Comparison of ENCODE assay signal across 11 mouse cellular contexts in the genomic region with DNA sequence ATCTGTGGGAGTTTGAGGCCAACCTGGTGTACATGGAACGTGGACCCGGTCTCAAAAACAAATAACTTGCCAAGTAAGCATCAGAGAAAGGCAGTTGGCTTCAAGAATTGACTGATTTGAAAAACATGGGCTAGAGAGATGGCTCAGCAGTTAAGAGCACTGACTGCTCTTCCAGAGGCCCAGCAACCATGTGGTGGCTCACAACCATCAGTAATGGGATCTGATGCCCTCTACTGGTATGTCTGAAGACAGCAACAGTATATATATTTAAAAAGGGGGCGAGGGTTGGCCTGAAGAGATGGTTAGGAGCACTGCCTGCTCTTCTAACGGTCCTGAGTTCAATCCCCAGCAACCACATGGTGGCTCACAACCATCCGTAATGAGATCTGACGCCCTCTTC. TPM values are rescaled to one million over a fixed set of nuclear protein-coding genes. Genes with fewer than 3 reads are reported as not detected.
A peak's percentile ranks its signal among the peaks of the same experiment; 100 is the strongest.
DNase-seq lines count a peak whose midpoint lies in the region; ATAC-seq and TF ChIP-seq lines count a peak whose summit lies in the region.
"Had no signal": no experiment of that assay in that cellular context is flagged by ENCODE, and none has a peak within 500 bp of the region (broad histone marks: within the 10 kb centered on the region; RNA-seq: fewer than 3 reads in every experiment).

No protein-coding gene starts in this region.

- 0 out of 2 replicates have a peak, but pooled peaks have one; percentile 34 for TF ChIP-seq POLR2A in CH12.LX (IDR thresholded peaks at IDR 0.05; ENCODE audit: low read depth, low read length)

- peak; percentile 29 for TF ChIP-seq RAD21 in CH12.LX (IDR thresholded peaks at IDR 0.05; ENCODE audit: low read depth, low read length)

- ATAC-seq in kidney, embryonic 16.5 days (ENCODE audit: low FRiP score, low TSS enrichment): no peak
- ATAC-seq in liver, postnatal 0 days: no peak
- no peak for ATAC-seq in heart, embryonic 11.5 days (replicated peaks; ENCODE audit: insufficient number of reproducible peaks, low FRiP score, low TSS enrichment)

- no peak overlapping the region for H3K4me3 ChIP-seq in kidney, embryonic 16.5 days (ENCODE audit: low read length)
- no peak overlapping the region for H3K4me3 ChIP-seq in CH12.LX (replicated peaks in 1 of 3; ENCODE audit: low read depth in 2 of 3, low read length in 2 of 3, poor library complexity in 1 of 3)
- no peak overlapping the region for H3K4me3 ChIP-seq in liver, postnatal 0 days (ENCODE audit: low read depth, low read length)
- no peak overlapping the region for H3K4me3 ChIP-seq in heart, embryonic 11.5 days (ENCODE audit: low read depth, low read length)
- H3K4me3 ChIP-seq: myocyte had no signal

- no peak overlapping the region for H3K27ac ChIP-seq in kidney, embryonic 16.5 days (ENCODE audit: low read length)
- H3K27ac ChIP-seq in CH12.LX (ENCODE audit: insufficient read depth, low read depth): no peak overlapping the region
- no peak overlapping the region for H3K27ac ChIP-seq in liver, postnatal 0 days (ENCODE audit: low read depth)
- no peak overlapping the region for H3K27ac ChIP-seq in heart, embryonic 11.5 days (ENCODE audit: low read depth, low read length)

- peak; percentile 13 for DNase-seq in kidney, postnatal 14 days
- peak; percentile 75 for DNase-seq in CH12.LX (ENCODE audit: extremely low read depth)
- peak; percentile 50 for DNase-seq in T-cell, adult 2 months (ENCODE audit: low spot score)
- no peak for DNase-seq in liver, postnatal 0 days
- no peak for DNase-seq in testis, postnatal 14 days (ENCODE audit: low spot score)
- DNase-seq in kidney, postnatal 25 days: no peak
- DNase-seq: adrenal gland, postnatal 14 days; heart, postnatal 10 days had no signal

- in situ Hi-C loops in CH12.LX (cut with MboI; ENCODE audit: low pct_ligation_motif_present, low pct_unique_long_range_greater_than_20kb, low sequenced_read_pairs): no loop called here

- H3K4me2 ChIP-seq in kidney, embryonic 16.5 days (replicated peaks; ENCODE audit: low read depth, low read length): no peak overlapping the region
- no peak overlapping the region for H3K4me2 ChIP-seq in CH12.LX (ENCODE audit: insufficient read depth, low read depth, poor library complexity, severe bottlenecking)
- no peak overlapping the region for H3K4me2 ChIP-seq in liver, postnatal 0 days (ENCODE audit: low read depth, low read length)
- no peak overlapping the region for H3K4me2 ChIP-seq in heart, embryonic 11.5 days

- no peaks in the 10 kb centered on the region for H3K9me3 ChIP-seq in kidney, embryonic 16.5 days (ENCODE audit: low read length)
- no peaks in the 10 kb centered on the region for H3K9me3 ChIP-seq in CH12.LX (replicated peaks; ENCODE audit: low read length)
- H3K9me3 ChIP-seq in liver, postnatal 0 days (ENCODE audit: low read length): no peaks in the 10 kb centered on the region
- no peaks in the 10 kb centered on the region for H3K9me3 ChIP-seq in heart, embryonic 11.5 days (replicated peaks; ENCODE audit: control insufficient read depth, low read length)

- H3K9ac ChIP-seq in kidney, embryonic 16.5 days (replicated peaks; ENCODE audit: low read length): no peak overlapping the region
- no peak overlapping the region for H3K9ac ChIP-seq in CH12.LX (ENCODE audit: insufficient read depth, low read depth)
- H3K9ac ChIP-seq in liver, postnatal 0 days (replicated peaks): no peak overlapping the region
- H3K9ac ChIP-seq in heart, embryonic 11.5 days (ENCODE audit: low read depth, low read length): no peak overlapping the region

- dilution Hi-C loops in CH12.LX (cut with MboI; ENCODE audit: extremely low pct_ligation_motif_present, extremely low pct_unique_long_range_greater_than_20kb, low sequenced_read_pairs): no loop called here

- H3K36me3 ChIP-seq in kidney, embryonic 16.5 days (ENCODE audit: insufficient read depth, low read length): no peaks in the 10 kb centered on the region
- peaks cover 0 to 2% of the 10 kb centered on the region in 2 experiments for H3K36me3 ChIP-seq in CH12.LX (replicated peaks in 1 of 2; ENCODE audit: control insufficient read depth in 1 of 2, insufficient read depth in 1 of 2, low read length in 1 of 2)
- H3K36me3 ChIP-seq in liver, postnatal 0 days (replicated peaks; ENCODE audit: insufficient read depth, low read length): no peaks in the 10 kb centered on the region
- no peaks in the 10 kb centered on the region for H3K36me3 ChIP-seq in heart, embryonic 11.5 days (ENCODE audit: control insufficient read depth, insufficient read depth, low read length)

- TF ChIP-seq EP300 in CH12.LX (IDR thresholded peaks at IDR 0.05; ENCODE audit: low read length): no peak
- no peak for TF ChIP-seq EP300 in liver, postnatal 0 days (IDR thresholded peaks at IDR 0.05; ENCODE audit: low read depth)

- peaks cover 11% of the 10 kb centered on the region for H3K4me1 ChIP-seq in kidney, embryonic 16.5 days (ENCODE audit: insufficient read depth, low read length)
- H3K4me1 ChIP-seq in CH12.LX (ENCODE audit: control insufficient read depth in 1 of 2, insufficient read depth in 2 of 2): peaks cover 7 to 30% of the 10 kb centered on the region in 2 experiments
- H3K4me1 ChIP-seq in liver, postnatal 0 days (ENCODE audit: insufficient read depth): peaks cover 8% of the 10 kb centered on the region
- peaks cover 8% of the 10 kb centered on the region; the same call in 1 of the 2 replicates for H3K4me1 ChIP-seq in heart, embryonic 11.5 days (ENCODE audit: control insufficient read depth, insufficient read depth, low read length)

- no peaks in the 10 kb centered on the region for H3K27me3 ChIP-seq in kidney, embryonic 16.5 days (ENCODE audit: insufficient read depth, low read length)
- no peaks in the 10 kb centered on the region for H3K27me3 ChIP-seq in CH12.LX (replicated peaks)
- H3K27me3 ChIP-seq in liver, postnatal 0 days (ENCODE audit: insufficient read depth, low read length): no peaks in the 10 kb centered on the region
- no peaks in the 10 kb centered on the region for H3K27me3 ChIP-seq in heart, embryonic 11.5 days (ENCODE audit: control insufficient read depth, insufficient read depth, low read length)

- peak; percentile 28 to 70; a peak in 3 of 4 replicates for TF ChIP-seq CTCF in CH12.LX (conservative IDR thresholded peaks at IDR 0.05 in 1 of 2, IDR thresholded peaks at IDR 0.05 in 1 of 2; ENCODE audit: low read depth in 2 of 2, low read length in 2 of 2)
- peak; percentile 69 for TF ChIP-seq CTCF in liver, postnatal 0 days (IDR thresholded peaks at IDR 0.05; ENCODE audit: low read depth)

- 18% methylated on average over 6 of the region's 6 CpGs for WGBS in kidney, embryonic 16.5 days
- 19% methylated on average over 6 of the region's 6 CpGs for WGBS in liver, postnatal 0 days (ENCODE audit: insufficient replicate concordance)
- 15% methylated on average over 6 of the region's 6 CpGs for WGBS in heart, embryonic 11.5 days (ENCODE audit: insufficient replicate concordance)

- peaks cover 20% of the 10 kb centered on the region for H3K79me2 ChIP-seq in CH12.LX (replicated peaks; ENCODE audit: control insufficient read depth, extremely low read depth, insufficient read depth, poor library complexity, severe bottlenecking)

TF ChIP-seq in CH12.LX, 34 proteins besides CTCF, POLR2A, EP300 and RAD21:
- TF ChIP-seq MYC (IDR thresholded peaks at IDR 0.05; ENCODE audit: low read depth, low read length) (peak; percentile 95), MAFK (IDR thresholded peaks at IDR 0.05; ENCODE audit: insufficient replicate concordance, low read length) (no peak), IRF4 (IDR thresholded peaks at IDR 0.05; ENCODE audit: low read depth, low read length) (no peak), ZKSCAN1 (IDR thresholded peaks at IDR 0.05; ENCODE audit: borderline replicate concordance, low read depth, low read length) (no peak), MAX (IDR thresholded peaks at IDR 0.05; ENCODE audit: low read length) (peak; percentile 64), ZNF384 (IDR thresholded peaks at IDR 0.05; ENCODE audit: low read depth, low read length) (no peak), ETS1 (conservative IDR thresholded peaks at IDR 0.05; ENCODE audit: low read depth, low read length) (no peak), JUN (IDR thresholded peaks at IDR 0.05; ENCODE audit: insufficient read depth, low read depth, low read length) (no peak), GABPA (IDR thresholded peaks at IDR 0.05; ENCODE audit: insufficient replicate concordance, low read depth, low read length) (no peak), SIN3A (IDR thresholded peaks at IDR 0.05; ENCODE audit: low read length) (no peak), E2F4 (IDR thresholded peaks at IDR 0.05; ENCODE audit: insufficient replicate concordance, low read depth, low read length) (no peak), BHLHE40 (IDR thresholded peaks at IDR 0.05; ENCODE audit: low read depth, low read length) (no peak), POLR2AphosphoS2 (IDR thresholded peaks at IDR 0.05; ENCODE audit: low read depth, low read length) (no peak), TBP (conservative IDR thresholded peaks at IDR 0.05; ENCODE audit: low read depth, low read length) (no peak)

RNA-seq across cellular contexts. Expression of a gene that starts 4.5 kb away (rescaled TPM):
- 432 and 504 TPM in 2 replicates for polyA plus RNA-seq in kidney, embryonic 16.5 days (2015; fragmentation: Nextera tagmentation; extraction: Ambion mirVana)
- total RNA-seq in CH12.LX (2012; rRNA removed): 359 and 490 TPM in 2 replicates
- total RNA-seq in CH12.LX (2014; rRNA removed): 176 and 184 TPM in 2 replicates
- polyA plus RNA-seq in CH12.LX (2012; ENCODE audit: insufficient read length, low read depth): 2,617 and 2,771 TPM in 2 replicates
- polyA plus RNA-seq in liver, postnatal 0 days (2015; fragmentation: Nextera tagmentation; extraction: Ambion mirVana): 169 and 175 TPM in 2 replicates
- polyA plus RNA-seq in heart, embryonic 11.5 days (2014; fragmentation: Nextera tagmentation; extraction: Ambion mirVana): 287 and 296 TPM in 2 replicates

Comparison
In these comparisons a context has a peak if more than half of its experiments do, and no peak if none do; other contexts are left out.
1. DNase-seq: peak in kidney, postnatal 14 days (single experiment), CH12.LX (single experiment) and T-cell, adult 2 months (single experiment); none in liver, postnatal 0 days (single experiment), testis, postnatal 14 days (single experiment) and kidney, postnatal 25 days (0 of 2).